Mouse (Mus musculus) lung, embryonic 14.5 days (tissue): ENCODE data around the gene Ctdsp2. TPM values are rescaled to one million over a fixed set of nuclear protein-coding genes. Genes with fewer than 3 reads are reported as not detected.

ENCODE experiments used
- ATAC-seq: fragments of 200-750 bp; cut with Nextera tagmentation; 2 replicates; pipeline ENCODE4 v1.8.0; 2017; ENCODE audit warnings: mild to moderate bottlenecking, moderate TSS enrichment, moderate library complexity; ENCODE audit not compliant: insufficient read depth
- DNase-seq: peaks from one replicate; pipeline ENCODE4 v3.0.0-alpha.2; 2015
- H3K27ac ChIP-seq: fragments of 300-500 bp; sonication (generic); 2 replicates; pipeline ENCODE4 v1.5.1; 2014; ENCODE audit warnings: low read depth, mild to moderate bottlenecking, moderate library complexity
- H3K27me3 ChIP-seq: fragments of 300-500 bp; sonication (generic); 2 replicates; pipeline ENCODE4 v1.6.1; 2014; ENCODE audit warnings: low read length, control low read depth; ENCODE audit not compliant: insufficient read depth
- H3K36me3 ChIP-seq: fragments of 300-500 bp; sonication (generic); 2 replicates; pipeline ENCODE4 v1.6.1; 2014; ENCODE audit warnings: control low read depth; ENCODE audit not compliant: insufficient read depth
- H3K4me1 ChIP-seq: fragments of 300-500 bp; sonication (generic); 2 replicates; pipeline ENCODE4 v1.6.1; 2014; ENCODE audit warnings: antibody characterized with exemption, control low read depth; ENCODE audit not compliant: insufficient read depth
- H3K4me2 ChIP-seq: fragments of 300-500 bp; sonication (generic); 2 replicates; pipeline ENCODE4 v1.6.1; 2014; ENCODE audit warnings: mild to moderate bottlenecking
- H3K4me3 ChIP-seq: fragments of 300-500 bp; sonication (generic); 2 replicates; pipeline ENCODE4 v1.5.1; 2014; ENCODE audit warnings: low read depth, low read length
- H3K9ac ChIP-seq: fragments of 300-500 bp; sonication (generic); 2 replicates; pipeline ENCODE4 v1.6.1; 2014
- H3K9me3 ChIP-seq: fragments of 300-500 bp; sonication (generic); 2 replicates; pipeline ENCODE4 v1.6.1; 2016; ENCODE audit warnings: low read depth, low read length, control low read depth
- CTCF ChIP-seq: IDR thresholded peaks from 2 replicates; pipeline ENCODE4 v1.5.1; 2016; ENCODE audit warnings: antibody characterized with exemption, low read depth
- WGBS: fragments of 180-500 bp; shearing (Covaris S2); extraction: QIAGEN DNeasy Blood & Tissue Kit; methylation state at CpG from one replicate; pipeline ENCODE4 v1.1.7; 2014; 5-methylcytosine and 5-hydroxymethylcytosine counted together
- polyA plus RNA-seq: library from polyadenylated mRNA; unstranded; fragments of >200 nt; fragmentation: Nextera tagmentation; extraction: Ambion mirVana; gene quantifications from 2 replicates; pipeline ENCODE4 v1.2.1, GENCODE M21; 2014

Gene Ctdsp2
- polyA plus RNA-seq, 1 experiment from 2014 or later, result 113 TPM

DNA sequence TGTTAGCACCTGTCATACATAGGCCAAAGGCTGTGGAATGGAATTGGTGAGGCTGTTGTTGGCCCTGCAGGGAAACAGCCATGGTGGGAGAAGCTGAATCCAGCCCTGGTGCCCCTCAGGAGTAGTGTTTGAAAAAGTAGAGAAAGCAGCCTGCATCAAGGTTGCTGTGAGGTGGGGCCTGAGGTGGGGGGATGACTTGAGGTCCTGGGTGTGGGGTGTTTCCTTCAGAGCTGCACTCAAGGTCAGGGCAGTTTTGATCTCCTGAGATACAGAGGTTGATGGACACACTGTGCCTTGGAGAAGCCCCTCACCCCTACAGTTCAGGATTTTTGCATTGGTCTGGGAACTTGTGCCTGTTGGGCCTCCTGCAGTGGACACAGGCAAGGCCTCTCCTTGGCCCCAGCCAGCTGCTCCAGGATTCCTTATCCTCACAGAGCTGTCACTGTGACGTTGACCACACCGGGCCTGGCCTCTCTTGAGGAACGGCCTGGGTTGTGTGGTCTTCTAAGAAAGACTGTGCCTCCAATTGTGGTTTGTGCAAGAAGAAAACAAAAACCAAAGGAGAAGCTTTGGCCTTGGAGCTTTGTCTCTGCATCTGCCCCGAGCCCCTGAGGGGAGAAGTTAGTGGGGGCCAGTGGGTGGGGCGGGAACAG lies 10.1 kb downstream of the Ctdsp2 start:
- Histone ChIP-seq H3K27me3 (no peaks in the 10 kb centered on the region), H3K36me3 (peaks cover 45% of the 10 kb centered on the region), H3K4me3 (no peak overlapping the region), H3K4me2 (no peak overlapping the region), H3K9me3 (no peaks in the 10 kb centered on the region), H3K27ac (peak overlapping the region; percentile 85; the same call in 1 of the 2 replicates), H3K9ac (peak overlapping the region; percentile 2; the same call in 1 of the 2 replicates), H3K4me1 (peaks cover 38% of the 10 kb centered on the region)
- DNase-seq (no peak), ATAC-seq (no peak)
- no peak for TF ChIP-seq CTCF
- 50% methylated on average over 5 of the region's 5 CpGs for WGBS

DNA sequence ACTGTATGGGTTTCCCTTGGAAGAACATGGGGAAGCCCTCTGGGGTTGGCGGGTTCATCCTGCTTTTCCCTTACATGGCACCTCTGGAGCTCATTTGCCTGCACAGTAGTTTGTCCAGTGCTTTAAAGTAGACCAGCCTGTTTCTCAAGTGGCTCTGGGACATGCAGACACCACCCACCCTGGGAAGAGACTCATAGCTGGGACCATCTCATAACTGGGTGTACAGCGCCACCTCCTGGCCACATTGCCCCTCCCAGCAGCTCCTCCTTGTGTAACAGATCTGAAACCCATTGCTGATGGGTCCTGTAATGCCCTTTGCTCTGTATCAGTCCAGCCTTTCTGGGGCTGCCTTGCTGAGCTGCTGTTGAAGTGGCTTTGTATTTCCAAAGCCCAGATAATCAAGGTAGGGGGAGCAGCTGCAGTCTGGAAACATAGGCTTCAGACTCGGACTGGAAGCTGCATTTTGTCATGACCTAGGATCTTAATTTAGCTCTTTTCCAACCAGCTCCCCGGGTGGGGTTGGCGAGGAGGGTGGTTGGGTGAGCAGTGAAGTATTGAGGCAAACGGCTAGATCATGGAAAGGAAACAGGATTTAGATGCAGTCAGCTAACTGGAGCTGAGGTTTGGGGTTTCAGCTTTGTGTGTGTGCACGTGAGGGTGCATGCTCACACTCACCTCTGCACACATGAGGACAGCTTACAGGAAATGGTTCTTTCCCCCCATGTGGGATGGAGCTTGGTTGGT lies 12.0 kb downstream of the Ctdsp2 start:
- 0 out of 2 replicates have a peak overlapping the region, but pooled peaks have one; percentile 60 for H3K27ac ChIP-seq
- H3K4me1 ChIP-seq, result peaks cover 24% of the 10 kb centered on the region

DNA sequence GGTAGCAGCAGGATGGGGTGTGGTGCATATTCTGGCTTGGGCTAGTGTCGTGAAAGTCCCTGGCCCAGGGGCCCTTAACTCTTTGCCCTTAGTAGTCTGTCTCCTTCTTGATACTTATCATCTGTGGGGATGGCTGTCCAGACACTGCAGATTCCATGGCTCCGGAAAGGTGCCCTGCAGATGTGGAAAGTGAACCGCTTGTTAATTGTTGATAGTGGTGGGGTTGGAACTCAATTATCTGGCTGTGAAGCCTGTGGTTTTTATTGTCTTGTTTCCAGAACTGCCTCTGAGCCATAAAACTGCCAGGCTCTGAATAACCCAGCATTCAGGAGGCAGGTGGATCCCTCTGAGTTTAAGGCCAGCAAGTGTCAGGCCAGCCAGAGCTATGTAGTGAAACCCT lies 13.2 kb downstream of the Ctdsp2 start:
- Histone ChIP-seq H3K4me1 (peaks cover 16% of the 10 kb centered on the region), H3K9ac (no peak overlapping the region)

More for the DNA sequence above, 12.0 kb downstream of the Ctdsp2 start:
- Histone ChIP-seq H3K4me3 (no peak overlapping the region), H3K9me3 (no peaks in the 10 kb centered on the region), H3K27me3 (no peaks in the 10 kb centered on the region), H3K9ac (peak overlapping the region; percentile 16; the same call in 1 of the 2 replicates), H3K4me2 (no peak overlapping the region), H3K36me3 (peaks cover 54% of the 10 kb centered on the region)
- ATAC-seq, result peak; percentile 70
- WGBS, result 50% methylated on average over 7 of the region's 7 CpGs
- peak; percentile 95 for DNase-seq
- TF ChIP-seq CTCF, result peak; percentile 97

DNA sequence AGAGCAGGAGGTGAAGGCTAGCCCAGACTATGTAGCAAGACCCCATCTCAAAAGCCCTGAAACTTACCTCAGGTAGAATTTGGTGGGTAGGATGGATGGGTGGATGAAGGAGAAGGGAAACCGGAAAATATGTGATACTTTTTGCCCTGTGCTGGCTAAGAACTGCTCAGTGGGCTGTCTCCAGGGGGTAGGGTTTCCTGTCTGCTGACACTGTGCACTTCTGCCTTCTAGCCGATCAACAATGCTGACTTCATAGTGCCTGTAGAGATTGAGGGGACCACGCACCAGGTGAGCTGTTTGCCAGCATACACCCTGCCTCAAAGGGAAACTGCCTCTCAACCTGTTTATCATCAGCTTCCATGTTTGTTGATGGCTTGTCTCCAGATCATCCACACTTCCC lies 15.1 kb downstream of the Ctdsp2 start:
- Histone ChIP-seq H3K9ac (no peak overlapping the region), H3K4me1 (no peaks in the 10 kb centered on the region), H3K4me3 (no peak overlapping the region), H3K27me3 (no peaks in the 10 kb centered on the region), H3K27ac (no peak overlapping the region), H3K9me3 (no peaks in the 10 kb centered on the region), H3K4me2 (no peak overlapping the region), H3K36me3 (peaks cover 69% of the 10 kb centered on the region)
- DNase-seq, result no peak
- TF ChIP-seq CTCF, result no peak
- ATAC-seq, result no peak
- 84% methylated on average over 3 of the region's 3 CpGs for WGBS

More for the DNA sequence above, 13.2 kb downstream of the Ctdsp2 start:
- Histone ChIP-seq H3K27me3 (no peaks in the 10 kb centered on the region), H3K9me3 (no peaks in the 10 kb centered on the region), H3K4me2 (no peak overlapping the region), H3K4me3 (no peak overlapping the region), H3K27ac (no peak overlapping the region), H3K36me3 (peaks cover 63% of the 10 kb centered on the region)
- DNase-seq (no peak), ATAC-seq (no peak)
- WGBS, result 71% methylated on average over 3 of the region's 3 CpGs
- TF ChIP-seq CTCF, result no peak

DNA sequence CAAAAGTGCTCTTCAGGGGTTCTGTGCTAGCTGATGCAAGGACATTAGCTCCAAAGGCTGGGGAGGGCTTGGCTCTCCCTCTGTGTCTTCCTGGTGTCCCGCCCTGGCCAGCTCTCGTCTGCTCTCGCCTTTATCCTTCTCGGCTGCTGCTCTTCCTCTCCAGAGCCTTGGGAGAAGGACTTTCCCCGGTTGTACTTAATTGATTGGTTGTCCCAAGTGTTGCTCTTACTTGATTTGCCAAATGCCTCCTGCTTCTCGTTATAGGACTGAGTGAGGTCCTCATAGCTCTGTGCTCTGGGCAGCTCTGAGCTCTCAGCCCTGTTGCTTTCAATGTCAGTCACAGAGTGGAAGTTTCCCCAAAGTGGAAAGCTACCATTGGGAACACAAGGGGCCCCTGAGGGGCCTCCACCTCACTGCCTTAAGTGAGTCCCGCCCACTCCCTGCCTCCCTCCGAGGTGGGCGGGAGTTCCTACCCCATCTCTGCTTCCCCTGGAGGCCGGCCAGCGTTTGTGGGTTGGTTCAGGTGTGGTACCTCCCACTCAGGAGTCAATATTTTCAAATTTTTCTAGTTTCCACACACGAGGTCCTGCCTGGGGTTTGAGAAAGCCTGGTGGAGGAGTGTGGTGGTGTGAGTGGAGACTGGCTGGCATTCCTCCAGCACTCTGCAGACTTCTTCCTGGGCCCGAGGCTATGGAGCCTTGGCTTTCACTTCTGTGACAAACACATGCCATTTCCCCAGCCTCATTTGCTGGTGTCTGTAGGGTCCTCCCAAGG lies 19.0 kb downstream of the Ctdsp2 start:
- H3K4me2 ChIP-seq, result no peak overlapping the region

DNA sequence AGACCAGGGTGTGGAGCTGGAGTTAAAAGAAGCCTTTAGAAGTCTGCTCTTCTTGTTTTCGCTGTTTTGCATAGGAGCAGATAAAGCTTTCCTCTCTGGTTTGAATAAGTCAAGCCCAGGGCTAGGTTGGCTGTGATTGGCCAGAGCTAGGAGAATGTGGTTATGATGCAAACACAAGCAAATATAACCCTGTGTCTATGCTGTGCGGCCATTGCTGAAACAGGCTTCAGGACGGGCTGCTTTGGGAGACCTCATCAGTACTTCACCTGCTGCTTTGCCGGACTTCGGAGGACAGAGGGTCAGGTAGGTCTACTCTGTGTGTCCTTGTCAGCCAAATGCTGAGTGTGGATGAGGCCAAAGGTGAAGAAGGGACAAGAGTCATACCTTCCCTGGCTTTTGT lies 22.0 kb downstream of the Ctdsp2 start, which contains the start of gene Avil:
Avil (plus strand) TSS at position 181 of the 400 bp plus-strand sequence.
- no peaks in the 10 kb centered on the region for H3K4me1 ChIP-seq
- no peaks in the 10 kb centered on the region for H3K27me3 ChIP-seq
- H3K4me3 ChIP-seq, result no peak within 1 kb of the TSS
- no peak for DNase-seq
- H3K36me3 ChIP-seq, result peaks cover 45% of the 10 kb centered on the region
- 0 out of 2 replicates have a peak, but pooled peaks have one; percentile 8 for ATAC-seq
- TF ChIP-seq CTCF, result no peak
- H3K9me3 ChIP-seq, result no peaks in the 10 kb centered on the region
- H3K27ac ChIP-seq, result no peak within 1 kb of the TSS
- no peak within 1 kb of the TSS for H3K4me2 ChIP-seq
- WGBS, result 86% methylated on average over 5 of the region's 5 CpGs
- no peak within 1 kb of the TSS for H3K9ac ChIP-seq

More for the DNA sequence above, 19.0 kb downstream of the Ctdsp2 start:
- Histone ChIP-seq H3K4me1 (no peaks in the 10 kb centered on the region), H3K36me3 (peaks cover 75% of the 10 kb centered on the region), H3K9ac (no peak overlapping the region), H3K27me3 (no peaks in the 10 kb centered on the region), H3K4me3 (no peak overlapping the region), H3K9me3 (no peaks in the 10 kb centered on the region), H3K27ac (no peak overlapping the region)
- WGBS, result 58% methylated on average over 13 of the region's 13 CpGs
- no peak for TF ChIP-seq CTCF
- ATAC-seq (no peak), DNase-seq (no peak)
